Mouse (Mus musculus) c-Kit-positive CD71-positive TER-119-positive erythroid progenitor cells, embryonic 14.5 days (primary cell): Measurements from ENCODE around the gene Gpr15.

Experiments used
- DNase-seq: peaks from one replicate; pipeline ENCODE4 v3.0.0-alpha.2; 2013; ENCODE audit warnings: low spot score

The Gpr15 gene

GRCm38 (mm10) chr16:58671212-58671985 is 47.5 kb downstream of the Gpr15 start:
- DNase-seq: no peak

- no peak for DNase-seq
Observed at GRCm38 (mm10) chr16:58670643-58671042, 48.2 kb downstream of the Gpr15 start.

GRCm38 (mm10) chr16:58669917-58670630 is 48.8 kb downstream of the Gpr15 start, which contains the start of gene Cpox:
Gene Cpox (plus strand): TSS chr16:58670292.
- peak; percentile 95 for DNase-seq

- DNase-seq: peak; percentile 81
Observed at GRCm38 (mm10) chr16:58669264-58669663, 49.6 kb downstream of the Gpr15 start.

- no peak for DNase-seq
Observed at GRCm38 (mm10) chr16:58668586-58668985, 50.3 kb downstream of the Gpr15 start.
